Mouse (Mus musculus) heart, embryonic 13.5 days (tissue): ENCODE measurements at regions not wholly inside any gene's neighbourhood (a gene's known extent, or its start where the extent isn't known, plus 50 kb on each side); places are given as distances from the start of the nearest gene placed in this dataset.

Source experiments
- ATAC-seq: fragments of 200-750 bp; cut with Nextera tagmentation; 2 replicates; pipeline ENCODE4 v1.8.0; 2017; ENCODE audit warnings: moderate TSS enrichment; ENCODE audit not compliant: insufficient number of reproducible peaks, low FRiP score, low TSS enrichment; ENCODE audit errors: extremely low read depth
- H3K27ac ChIP-seq: fragments of 300-500 bp; sonication (generic); replicated peaks from 2 replicates; pipeline ENCODE4 v1.5.1; 2015; ENCODE audit warnings: moderate library complexity, mild to moderate bottlenecking, inconsistent platforms
- H3K27me3 ChIP-seq: fragments of 300-500 bp; sonication (generic); replicated peaks from 2 replicates; pipeline ENCODE4 v1.6.1; 2015; ENCODE audit warnings: mild to moderate bottlenecking, inconsistent platforms
- H3K36me3 ChIP-seq: fragments of 300-500 bp; sonication (generic); 2 replicates; pipeline ENCODE4 v1.6.1; 2015; ENCODE audit warnings: mild to moderate bottlenecking, inconsistent platforms
- H3K4me1 ChIP-seq: fragments of 300-500 bp; sonication (generic); 2 replicates; pipeline ENCODE4 v1.6.1; 2015; ENCODE audit warnings: inconsistent platforms
- H3K4me2 ChIP-seq: fragments of 300-500 bp; sonication (generic); 2 replicates; pipeline ENCODE4 v1.6.1; 2015; ENCODE audit warnings: inconsistent platforms, mild to moderate bottlenecking, moderate library complexity
- H3K4me3 ChIP-seq: fragments of 300-500 bp; sonication (generic); 2 replicates; pipeline ENCODE4 v1.5.1; 2015; ENCODE audit warnings: moderate library complexity, mild to moderate bottlenecking, inconsistent platforms
- H3K9ac ChIP-seq: fragments of 300-500 bp; sonication (generic); 2 replicates; pipeline ENCODE4 v1.6.1; 2015; ENCODE audit warnings: inconsistent platforms, mild to moderate bottlenecking, moderate library complexity
- H3K9me3 ChIP-seq: fragments of 300-500 bp; sonication (generic); 2 replicates; pipeline ENCODE4 v1.6.1; 2016; ENCODE audit warnings: inconsistent platforms
- WGBS: fragments of 180-500 bp; shearing (Covaris S2); methylation state at CpG from one replicate; pipeline ENCODE4 v1.1.7; 2015; ENCODE audit warnings: mixed read lengths; 5-methylcytosine and 5-hydroxymethylcytosine counted together

DNA sequence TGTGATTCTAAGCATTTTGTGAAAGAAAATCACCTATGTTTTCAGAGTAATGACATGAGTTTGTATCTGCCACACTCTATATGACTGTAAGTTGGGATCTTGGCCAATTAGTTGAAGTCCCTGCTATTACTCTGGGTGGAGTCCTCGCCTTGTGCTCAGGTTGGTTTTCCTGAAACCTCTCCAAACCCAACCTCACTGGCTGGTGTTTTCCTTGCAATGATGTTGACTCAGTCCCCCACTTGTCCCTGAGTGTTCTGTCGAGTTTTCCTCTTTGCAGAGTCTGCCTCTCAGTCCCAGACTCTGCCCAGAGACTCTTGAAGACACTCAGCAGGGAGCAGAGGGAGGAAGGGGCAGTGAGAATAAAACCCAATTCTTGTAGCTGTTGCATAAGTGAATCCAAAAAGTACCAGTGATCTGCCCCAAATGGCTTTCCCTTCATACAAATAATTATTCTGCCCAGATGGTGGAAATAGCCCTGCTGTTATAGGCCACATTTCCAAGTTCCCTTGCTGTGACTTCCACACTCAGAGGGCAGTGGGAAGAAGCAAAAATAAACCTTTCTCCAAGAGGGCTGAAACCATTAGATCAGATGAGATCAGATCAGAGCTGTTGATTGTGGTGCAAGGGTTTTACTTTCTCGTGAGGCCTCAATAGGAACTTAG lies 694.3 kb downstream of the Hs3st4 start:
- Histone ChIP-seq H3K4me1 (no peaks in the 10 kb centered on the region), H3K9ac (no peak overlapping the region), H3K27me3 (no peaks in the 10 kb centered on the region), H3K9me3 (no peaks in the 10 kb centered on the region), H3K4me3 (no peak overlapping the region), H3K27ac (no peak overlapping the region), H3K36me3 (no peaks in the 10 kb centered on the region), H3K4me2 (no peak overlapping the region)
- WGBS, result 47% methylated on average over 3 of the region's 3 CpGs
- ATAC-seq, result no peak

DNA sequence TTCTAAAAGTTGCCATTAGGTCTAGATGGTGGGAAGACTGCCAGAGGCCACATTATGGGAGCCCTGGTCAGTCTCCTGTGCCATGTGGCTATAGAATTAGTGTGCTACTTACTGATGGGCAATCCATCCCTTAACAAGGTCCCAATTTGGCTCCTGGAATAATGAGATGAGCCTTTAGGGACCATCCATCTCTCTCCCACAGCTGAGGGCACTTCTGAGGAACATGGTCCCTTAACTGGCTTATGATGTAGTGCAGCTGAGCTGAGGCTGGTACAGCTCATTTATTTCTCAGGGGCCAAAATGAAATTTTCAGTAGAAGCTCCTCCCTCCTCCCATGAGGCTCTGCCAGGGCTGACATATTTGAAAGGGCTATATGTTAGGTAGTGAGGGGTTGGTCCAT lies 697.9 kb downstream of the Hs3st4 start:
- no peaks in the 10 kb centered on the region for H3K4me1 ChIP-seq
- no peaks in the 10 kb centered on the region for H3K36me3 ChIP-seq
- no peak overlapping the region for H3K9ac ChIP-seq
- no peaks in the 10 kb centered on the region for H3K9me3 ChIP-seq
- no peak overlapping the region for H3K27ac ChIP-seq
- no peak overlapping the region for H3K4me2 ChIP-seq
- peak; percentile 31; the same call in 1 of the 2 replicates for ATAC-seq
- H3K4me3 ChIP-seq, result no peak overlapping the region
- H3K27me3 ChIP-seq, result no peaks in the 10 kb centered on the region

DNA sequence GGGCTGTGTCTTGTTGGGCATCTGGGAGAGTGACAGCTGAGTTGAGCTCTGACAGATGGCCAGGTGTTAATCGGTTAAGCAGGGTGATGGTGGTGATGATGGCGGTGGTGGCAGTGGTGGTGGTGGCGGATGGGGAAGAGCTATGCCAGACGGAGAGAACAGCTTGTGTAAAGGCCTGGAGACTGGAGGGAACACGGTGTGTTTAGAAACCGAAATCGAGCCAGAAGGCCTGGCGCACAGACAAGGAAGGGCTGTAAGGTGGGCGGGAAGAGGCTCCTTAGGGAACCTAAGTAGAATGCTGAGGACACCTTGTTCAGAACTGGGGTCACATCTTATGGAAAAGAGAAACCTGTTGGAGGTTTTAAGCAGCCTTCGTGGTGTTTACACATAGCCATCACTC lies 698.5 kb downstream of the Hs3st4 start:
- no peaks in the 10 kb centered on the region for H3K36me3 ChIP-seq
- 58% methylated on average over 10 of the region's 10 CpGs for WGBS
- no peak for ATAC-seq

DNA sequence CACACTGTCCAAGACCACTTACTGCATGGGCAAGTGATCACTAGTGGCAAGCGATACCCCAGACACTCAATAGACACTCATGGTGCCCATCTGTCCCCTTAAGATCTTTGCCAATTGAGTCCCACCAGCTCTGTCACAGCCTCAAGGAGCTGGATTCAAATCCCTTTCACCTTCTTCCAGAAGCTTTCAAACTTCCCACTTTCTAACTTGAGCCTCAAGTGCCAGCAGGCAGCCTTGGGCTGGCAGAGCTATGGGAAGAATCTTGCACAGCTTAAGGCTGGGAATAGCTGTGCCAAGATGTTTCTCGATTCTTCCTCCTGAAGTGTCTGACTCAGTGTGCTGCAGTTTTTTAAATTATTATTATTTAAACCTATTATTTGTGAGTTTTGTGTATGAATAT lies 699.2 kb downstream of the Hs3st4 start:
- WGBS, result 81% methylated on average over 2 of the region's 2 CpGs

More for the DNA sequence above, 698.5 kb downstream of the Hs3st4 start:
- Histone ChIP-seq H3K27ac (no peak overlapping the region), H3K4me3 (no peak overlapping the region), H3K9me3 (no peaks in the 10 kb centered on the region), H3K9ac (no peak overlapping the region), H3K4me1 (no peaks in the 10 kb centered on the region), H3K4me2 (no peak overlapping the region), H3K27me3 (no peaks in the 10 kb centered on the region)

DNA sequence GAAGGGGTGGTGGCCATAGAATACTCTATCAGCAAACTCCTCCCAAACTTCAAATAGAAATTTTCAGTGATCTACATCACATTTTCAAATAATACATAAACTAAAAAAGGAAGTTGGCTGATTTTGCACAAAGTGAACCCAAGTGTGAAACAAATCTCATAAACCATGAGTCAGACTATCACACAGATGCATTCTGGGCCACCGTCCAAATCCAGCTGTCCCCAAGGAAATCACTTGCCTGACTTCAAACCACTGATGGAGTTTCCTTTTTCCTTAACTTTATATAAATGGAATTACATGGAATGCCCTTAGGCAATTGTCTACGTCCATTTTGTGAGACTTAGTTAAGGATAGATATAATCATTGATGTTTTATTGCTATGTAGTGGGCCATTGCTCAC lies 702.8 kb downstream of the Hs3st4 start:
- H3K4me2 ChIP-seq, result no peak overlapping the region
- ATAC-seq, result no peak
- no peak overlapping the region for H3K27ac ChIP-seq
- WGBS, result 53% methylated on average over 2 of the region's 2 CpGs
- no peaks in the 10 kb centered on the region for H3K9me3 ChIP-seq
- H3K4me1 ChIP-seq, result no peaks in the 10 kb centered on the region
- no peaks in the 10 kb centered on the region for H3K27me3 ChIP-seq
- H3K36me3 ChIP-seq, result no peaks in the 10 kb centered on the region
- no peak overlapping the region for H3K4me3 ChIP-seq
- H3K9ac ChIP-seq, result no peak overlapping the region

More for the DNA sequence above, 699.2 kb downstream of the Hs3st4 start:
- no peak for ATAC-seq
- Histone ChIP-seq H3K4me1 (no peaks in the 10 kb centered on the region), H3K27me3 (no peaks in the 10 kb centered on the region), H3K4me3 (no peak overlapping the region), H3K9me3 (no peaks in the 10 kb centered on the region), H3K36me3 (no peaks in the 10 kb centered on the region), H3K27ac (no peak overlapping the region), H3K9ac (no peak overlapping the region), H3K4me2 (no peak overlapping the region)

DNA sequence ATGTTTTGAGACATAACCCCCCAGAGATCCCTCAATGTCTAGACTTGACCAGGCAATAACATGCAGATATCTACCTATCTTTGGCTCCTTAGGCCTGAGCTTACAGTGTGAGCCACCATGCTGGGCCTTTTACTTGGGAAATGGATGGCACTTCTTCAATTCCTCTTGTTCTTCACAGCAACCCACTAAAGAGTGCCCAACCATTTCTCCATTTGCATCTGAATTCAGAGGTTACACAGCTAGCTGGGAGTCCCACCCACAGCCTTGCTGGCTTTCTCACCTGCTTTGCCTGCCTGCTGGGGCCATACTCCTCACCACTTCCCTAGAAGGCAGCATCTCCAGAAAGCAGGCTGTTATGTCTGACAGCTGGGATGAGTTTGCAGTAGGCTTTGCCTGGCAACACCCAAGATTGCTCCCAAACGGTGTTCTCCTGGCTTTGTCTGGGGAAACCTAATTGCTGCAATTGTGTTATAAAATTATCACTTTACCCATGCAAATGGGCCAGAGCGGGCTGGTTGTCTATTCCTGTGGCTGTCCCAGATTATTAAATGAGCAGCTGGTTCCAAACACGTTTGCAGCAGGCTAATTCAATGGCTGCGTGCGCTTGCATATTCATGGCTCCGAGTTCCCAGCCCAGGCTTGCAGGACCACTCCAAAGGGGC lies 721.6 kb downstream of the Hs3st4 start:
- no peak overlapping the region for H3K27ac ChIP-seq
- ATAC-seq, result no peak
- no peaks in the 10 kb centered on the region for H3K4me1 ChIP-seq
- H3K36me3 ChIP-seq, result no peaks in the 10 kb centered on the region
- no peaks in the 10 kb centered on the region for H3K27me3 ChIP-seq
- no peak overlapping the region for H3K4me3 ChIP-seq
- no peak overlapping the region for H3K9ac ChIP-seq
- WGBS, result 39% methylated on average over 6 of the region's 6 CpGs
- no peak overlapping the region for H3K4me2 ChIP-seq
- no peaks in the 10 kb centered on the region for H3K9me3 ChIP-seq

DNA sequence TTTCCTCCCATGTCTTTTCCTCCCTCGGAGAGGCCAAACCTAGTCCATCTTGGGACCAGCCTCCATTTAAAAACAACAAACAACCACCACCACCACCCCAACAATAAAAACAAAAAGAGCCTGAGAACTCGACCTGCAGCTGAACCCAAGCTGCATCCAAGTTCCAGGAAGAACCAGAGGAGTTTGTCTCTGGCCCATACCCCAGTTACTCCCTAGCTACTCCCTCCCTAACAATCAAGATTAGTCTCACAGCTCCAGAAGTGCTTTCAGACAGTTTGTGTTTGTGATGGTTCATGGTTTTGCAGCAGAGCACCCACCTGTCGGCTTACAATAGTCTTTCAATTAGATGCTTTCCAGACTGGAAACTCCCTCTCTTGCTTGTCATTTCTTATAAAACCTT lies 724.5 kb downstream of the Hs3st4 start:
- H3K4me1 ChIP-seq, result no peaks in the 10 kb centered on the region
- H3K4me3 ChIP-seq, result no peak overlapping the region
- H3K36me3 ChIP-seq, result no peaks in the 10 kb centered on the region
- H3K4me2 ChIP-seq, result no peak overlapping the region
- no peaks in the 10 kb centered on the region for H3K9me3 ChIP-seq
- no peak overlapping the region for H3K9ac ChIP-seq
- no peak for ATAC-seq
- no peak overlapping the region for H3K27ac ChIP-seq
- WGBS, result 30% methylated on average over 3 of the region's 3 CpGs
- no peaks in the 10 kb centered on the region for H3K27me3 ChIP-seq

DNA sequence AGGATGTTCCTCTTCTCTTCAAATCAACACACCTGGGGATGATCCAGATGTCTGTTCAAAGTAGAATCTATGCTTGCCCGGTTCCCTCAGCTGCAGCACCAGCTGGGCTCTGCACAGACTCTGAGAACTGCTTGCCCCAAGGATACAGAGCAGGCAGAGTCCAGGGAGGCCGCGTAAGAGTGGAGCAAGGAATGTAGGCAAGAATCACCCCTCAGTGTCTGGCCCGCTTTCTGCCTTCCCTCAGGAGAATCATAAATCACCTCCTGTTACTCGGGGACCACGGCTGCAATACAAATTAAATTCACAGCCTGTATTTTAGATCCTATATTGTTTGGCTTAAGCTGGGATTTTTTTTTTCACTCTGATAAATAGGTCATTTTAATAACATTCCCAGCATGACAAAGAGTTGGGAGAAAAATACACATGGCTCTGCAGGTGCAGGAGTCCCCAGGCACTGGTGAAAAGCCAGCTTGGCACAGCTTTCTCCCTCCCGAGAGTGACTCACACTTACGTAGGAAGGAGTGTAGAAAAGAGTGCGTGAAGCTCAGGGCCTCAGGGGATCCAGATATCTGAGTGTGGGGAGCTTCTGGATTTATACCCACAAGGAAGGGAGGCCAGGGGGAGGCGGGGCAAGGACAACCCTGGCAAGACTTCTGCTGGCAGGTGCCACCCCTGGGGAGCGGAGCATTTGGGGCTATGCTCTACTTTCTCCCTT lies 726.3 kb downstream of the Hs3st4 start:
- Histone ChIP-seq H3K9ac (no peak overlapping the region), H3K27me3 (no peaks in the 10 kb centered on the region), H3K4me3 (no peak overlapping the region), H3K27ac (no peak overlapping the region), H3K36me3 (no peaks in the 10 kb centered on the region), H3K4me1 (no peaks in the 10 kb centered on the region), H3K4me2 (no peak overlapping the region), H3K9me3 (no peaks in the 10 kb centered on the region)
- 60% methylated on average over 11 of the region's 11 CpGs for WGBS
- no peak for ATAC-seq

DNA sequence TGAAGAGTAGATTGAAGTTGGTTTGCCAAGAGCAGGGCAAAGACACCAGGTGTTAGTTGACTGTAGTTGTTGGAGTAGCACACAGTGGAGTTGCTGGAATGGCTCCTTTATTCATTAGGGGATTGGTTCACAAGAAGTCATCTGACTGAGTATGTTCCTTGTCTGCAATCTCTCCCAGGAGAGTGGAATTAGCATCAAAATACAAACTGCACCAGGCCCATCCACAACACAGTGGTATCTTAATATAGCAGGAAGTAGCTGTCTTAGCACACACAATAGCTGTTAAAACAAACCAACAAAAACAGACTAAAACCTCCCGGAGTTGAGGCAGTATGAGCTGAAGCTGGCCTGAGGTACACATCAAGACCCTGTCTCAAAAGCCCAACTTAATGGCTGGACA lies 723.5 kb upstream of the Kdm8 start:
- no peak for ATAC-seq
- no peak overlapping the region for H3K9ac ChIP-seq
- no peaks in the 10 kb centered on the region for H3K9me3 ChIP-seq
- H3K4me1 ChIP-seq, result 0 out of 2 replicates have a peak, but pooled peaks cover 4% of the 10 kb centered on the region
- H3K4me3 ChIP-seq, result no peak overlapping the region
- no peak overlapping the region for H3K4me2 ChIP-seq
- H3K27me3 ChIP-seq, result no peaks in the 10 kb centered on the region
- H3K27ac ChIP-seq, result no peak overlapping the region
- WGBS, result 50% methylated on average over 1 of the region's 1 CpGs
- no peaks in the 10 kb centered on the region for H3K36me3 ChIP-seq

DNA sequence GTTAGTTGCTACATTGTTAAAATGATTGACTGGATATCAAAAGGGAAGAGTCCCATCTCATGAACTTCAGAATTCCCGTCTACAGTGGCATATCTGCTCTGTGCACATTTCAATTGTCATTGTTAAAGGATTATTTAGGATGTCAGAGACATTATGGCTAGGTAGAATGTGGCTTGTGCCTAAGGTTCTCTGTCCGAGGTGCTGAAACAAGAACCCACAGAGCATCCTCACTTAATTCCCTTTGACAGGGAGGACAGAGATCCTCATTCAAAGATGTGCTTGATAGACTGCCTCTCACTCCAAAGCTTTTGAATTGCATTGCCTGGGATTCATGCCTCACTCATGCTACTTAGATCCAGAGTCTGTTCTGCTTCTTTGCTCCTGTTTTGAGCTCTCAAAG lies 702.4 kb upstream of the Kdm8 start:
- Histone ChIP-seq H3K27ac (no peak overlapping the region), H3K4me3 (no peak overlapping the region), H3K9ac (no peak overlapping the region), H3K4me1 (no peaks in the 10 kb centered on the region), H3K27me3 (no peaks in the 10 kb centered on the region), H3K4me2 (no peak overlapping the region), H3K9me3 (no peaks in the 10 kb centered on the region), H3K36me3 (no peaks in the 10 kb centered on the region)
- no peak for ATAC-seq
- WGBS, result 4% methylated on average over 2 of the region's 2 CpGs

DNA sequence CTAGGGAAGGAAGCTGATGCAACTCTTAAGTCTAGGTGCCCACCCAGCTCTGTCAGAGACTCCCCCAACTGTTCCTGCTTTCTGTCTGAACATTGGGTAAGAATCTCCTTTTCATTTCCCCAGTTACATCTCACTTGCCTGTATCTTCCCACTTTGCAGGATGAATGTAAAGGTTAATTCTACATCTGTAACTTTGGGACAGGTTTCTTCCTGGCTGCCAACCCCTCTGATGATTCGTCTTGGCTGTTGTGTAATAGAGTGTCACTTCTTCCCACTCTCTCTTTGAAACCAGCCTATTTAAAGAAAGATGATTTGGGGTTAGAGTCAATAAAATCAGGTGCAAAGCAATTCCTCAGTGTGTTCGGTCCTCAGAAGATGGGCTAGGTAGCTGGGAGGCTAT lies 698.2 kb upstream of the Kdm8 start:
- Histone ChIP-seq H3K4me3 (no peak overlapping the region), H3K36me3 (no peaks in the 10 kb centered on the region), H3K4me1 (no peaks in the 10 kb centered on the region), H3K9me3 (no peaks in the 10 kb centered on the region), H3K9ac (no peak overlapping the region), H3K27me3 (no peaks in the 10 kb centered on the region), H3K27ac (no peak overlapping the region), H3K4me2 (no peak overlapping the region)
- no peak for ATAC-seq
- WGBS, result 60% methylated on average over 2 of the region's 2 CpGs

DNA sequence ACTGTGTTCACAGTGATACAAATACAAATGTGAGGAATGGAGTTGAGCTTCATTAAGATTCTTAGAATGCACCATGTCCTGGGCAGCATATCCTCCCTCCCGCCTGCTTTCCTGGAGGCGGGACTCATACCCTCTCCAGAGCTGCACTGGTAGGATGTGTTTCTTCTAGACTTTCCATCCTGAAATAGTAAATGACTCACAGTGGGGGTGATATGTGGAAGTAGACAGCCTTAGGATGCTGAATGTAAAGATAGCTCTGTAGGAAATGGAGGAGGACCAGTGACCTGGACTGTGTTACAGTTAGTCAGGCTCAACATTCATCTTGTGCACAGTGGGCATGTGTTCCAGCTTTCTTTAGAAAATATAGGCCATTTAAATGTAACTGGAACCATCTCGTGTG lies 696.1 kb upstream of the Kdm8 start:
- WGBS, result 52% methylated on average over 3 of the region's 3 CpGs
- no peaks in the 10 kb centered on the region for H3K27me3 ChIP-seq
- H3K4me1 ChIP-seq, result no peaks in the 10 kb centered on the region
- H3K9me3 ChIP-seq, result no peaks in the 10 kb centered on the region
- no peaks in the 10 kb centered on the region for H3K36me3 ChIP-seq
- no peak overlapping the region for H3K4me3 ChIP-seq
- H3K27ac ChIP-seq, result no peak overlapping the region
- H3K9ac ChIP-seq, result no peak overlapping the region
- ATAC-seq, result no peak
- no peak overlapping the region for H3K4me2 ChIP-seq
